Mouse (Mus musculus) central nervous system, embryonic 11.5 days (tissue): ENCODE results near the gene Mucl1. TPM values are rescaled to one million over a fixed set of nuclear protein-coding genes. Genes with fewer than 3 reads are reported as not detected.

Experiments used
- polyA plus RNA-seq: library from polyadenylated mRNA; depleted of rRNA; stranded (reverse); fragments of >200 nt; gene quantifications from 2 replicates; pipeline ENCODE4 v1.2.3, GENCODE M21; 2012; rRNA removed

The Mucl1 gene
- polyA plus RNA-seq, result not detected in 2 replicates

DNA sequence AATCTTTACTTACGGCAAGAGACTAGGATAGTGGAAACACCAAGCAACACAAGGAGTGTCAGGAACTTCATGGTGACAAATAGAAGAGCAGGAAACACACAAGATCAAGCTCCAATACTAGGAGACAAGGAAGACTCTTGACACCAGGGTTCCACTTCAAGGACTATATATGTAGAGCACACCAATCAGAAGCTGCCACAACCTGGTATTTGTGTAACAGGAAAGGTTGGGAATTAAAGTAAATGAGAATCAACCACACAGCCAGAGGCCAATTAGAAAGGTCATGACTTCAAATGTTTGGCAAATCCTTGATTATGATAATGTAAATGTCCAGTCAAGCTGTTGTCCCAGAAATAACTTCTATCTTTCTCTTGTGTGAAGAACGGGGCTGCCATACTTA lies at the start of gene Mucl1:
Gene Mucl1, minus strand, starts transcription at position 101 of the 400 bp plus-strand sequence.

Other genes starting within 250 kb of the Mucl1 start
- gene Ppp1r1a, start 217.5 kb downstream of the Mucl1 start, polyA plus RNA-seq, result 21.5 and 33.8 TPM in 2 replicates
- not detected in 2 replicates for gene Glycam1, start 190.4 kb downstream of the Mucl1 start, polyA plus RNA-seq
- not detected in 2 replicates for gene Mucl2, start 143.8 kb upstream of the Mucl1 start, polyA plus RNA-seq